Mouse (Mus musculus) hindbrain, embryonic 12.5 days (tissue): ENCODE results near the gene Mnat1. TPM values are rescaled to one million over a fixed set of nuclear protein-coding genes. Genes with fewer than 3 reads are reported as not detected.

Source experiments
- ATAC-seq: fragments of 200-750 bp; cut with Nextera tagmentation; 2 replicates; pipeline ENCODE4 v1.8.0; 2017; ENCODE audit warnings: moderate TSS enrichment; ENCODE audit not compliant: low FRiP score
- H3K27ac ChIP-seq: fragments of 300-500 bp; sonication (generic); 2 replicates; pipeline ENCODE4 v1.5.1; 2016; ENCODE audit warnings: mild to moderate bottlenecking
- H3K27me3 ChIP-seq: fragments of 300-500 bp; sonication (generic); 2 replicates; pipeline ENCODE4 v1.6.1; 2016; ENCODE audit warnings: mild to moderate bottlenecking
- H3K36me3 ChIP-seq: fragments of 300-500 bp; sonication (generic); 2 replicates; pipeline ENCODE4 v1.6.1; 2016; ENCODE audit warnings: mild to moderate bottlenecking
- H3K4me1 ChIP-seq: fragments of 300-500 bp; sonication (generic); 2 replicates; pipeline ENCODE4 v1.6.1; 2016
- H3K4me2 ChIP-seq: fragments of 300-500 bp; sonication (generic); replicated peaks from 2 replicates; pipeline ENCODE4 v1.6.1; 2016; ENCODE audit warnings: mild to moderate bottlenecking
- H3K4me3 ChIP-seq: fragments of 300-500 bp; sonication (generic); 2 replicates; pipeline ENCODE4 v1.5.1; 2016; ENCODE audit warnings: mild to moderate bottlenecking
- H3K9ac ChIP-seq: fragments of 300-500 bp; sonication (generic); 2 replicates; pipeline ENCODE4 v1.6.1; 2016; ENCODE audit warnings: mild to moderate bottlenecking, moderate library complexity
- H3K9me3 ChIP-seq: fragments of 300-500 bp; sonication (generic); replicated peaks from 2 replicates; pipeline ENCODE4 v1.6.1; 2016; ENCODE audit warnings: mild to moderate bottlenecking
- WGBS: fragments of 180-500 bp; shearing (Covaris S2); methylation state at CpG from one replicate; pipeline ENCODE4 v1.1.7; 2016; 5-methylcytosine and 5-hydroxymethylcytosine counted together
- polyA plus RNA-seq: library from polyadenylated mRNA; unstranded; fragments of >200 nt; fragmentation: Nextera tagmentation; extraction: Ambion mirVana; gene quantifications from 2 replicates; pipeline ENCODE4 v1.2.1, GENCODE M21; 2016

The Mnat1 gene
- polyA plus RNA-seq, 1 experiment from 2014 or later: 26.4 TPM

GRCm38 (mm10) chr12:73162408-73163181, 39.1 kb downstream of the Mnat1 start:
- 74% methylated on average over 13 of the region's 13 CpGs for WGBS
- no peaks in the 10 kb centered on the region for H3K36me3 ChIP-seq
- H3K27ac ChIP-seq: no peak overlapping the region
- peaks cover 5% of the 10 kb centered on the region; the same call in 1 of the 2 replicates for H3K9me3 ChIP-seq
- H3K27me3 ChIP-seq: no peaks in the 10 kb centered on the region
- no peaks in the 10 kb centered on the region for H3K4me1 ChIP-seq
- no peak overlapping the region for H3K4me3 ChIP-seq
- no peak overlapping the region for H3K4me2 ChIP-seq
- ATAC-seq: no peak
- H3K9ac ChIP-seq: no peak overlapping the region

GRCm38 (mm10) chr12:73170794-73171193, 47.3 kb downstream of the Mnat1 start:
- no peak overlapping the region for H3K4me2 ChIP-seq
- no peak overlapping the region for H3K4me3 ChIP-seq
- no peaks in the 10 kb centered on the region for H3K27me3 ChIP-seq
- WGBS: 89% methylated on average over 6 of the region's 6 CpGs
- no peak overlapping the region for H3K9ac ChIP-seq
- H3K36me3 ChIP-seq: peaks cover 9% of the 10 kb centered on the region
- H3K4me1 ChIP-seq: no peaks in the 10 kb centered on the region
- ATAC-seq: no peak
- peaks cover 3% of the 10 kb centered on the region; the same call in 1 of the 2 replicates for H3K9me3 ChIP-seq
- H3K27ac ChIP-seq: no peak overlapping the region

GRCm38 (mm10) chr12:73183896-73184295, 60.4 kb downstream of the Mnat1 start:
- Histone ChIP-seq H3K27ac (no peak overlapping the region), H3K4me2 (no peak overlapping the region), H3K9ac (no peak overlapping the region), H3K36me3 (peaks cover 7% of the 10 kb centered on the region; the same call in 1 of the 2 replicates), H3K4me3 (no peak overlapping the region), H3K4me1 (no peaks in the 10 kb centered on the region), H3K27me3 (no peaks in the 10 kb centered on the region), H3K9me3 (no peaks in the 10 kb centered on the region)
- 61% methylated on average over 8 of the region's 8 CpGs for WGBS
- no peak for ATAC-seq

- no peaks in the 10 kb centered on the region for H3K9me3 ChIP-seq
- H3K9ac ChIP-seq: no peak overlapping the region
- H3K4me3 ChIP-seq: no peak overlapping the region
- no peak for ATAC-seq
- H3K27me3 ChIP-seq: no peaks in the 10 kb centered on the region
- no peaks in the 10 kb centered on the region for H3K4me1 ChIP-seq
- WGBS: 90% methylated on average over 6 of the region's 6 CpGs
- H3K27ac ChIP-seq: no peak overlapping the region
- H3K36me3 ChIP-seq: no peaks in the 10 kb centered on the region
- H3K4me2 ChIP-seq: no peak overlapping the region
Observed at GRCm38 (mm10) chr12:73197363-73197762, 73.8 kb downstream of the Mnat1 start.

GRCm38 (mm10) chr12:73198451-73198850, 74.9 kb downstream of the Mnat1 start:
- Histone ChIP-seq H3K4me2 (no peak overlapping the region), H3K27ac (no peak overlapping the region), H3K27me3 (no peaks in the 10 kb centered on the region), H3K4me1 (no peaks in the 10 kb centered on the region), H3K9ac (no peak overlapping the region), H3K4me3 (no peak overlapping the region), H3K9me3 (no peaks in the 10 kb centered on the region), H3K36me3 (no peaks in the 10 kb centered on the region)
- 86% methylated on average over 1 of the region's 1 CpGs for WGBS
- ATAC-seq: no peak

- no peak overlapping the region for H3K4me3 ChIP-seq
- 55% methylated on average over 7 of the region's 7 CpGs for WGBS
- no peak overlapping the region for H3K4me2 ChIP-seq
- no peak overlapping the region for H3K9ac ChIP-seq
- no peak overlapping the region for H3K27ac ChIP-seq
- no peaks in the 10 kb centered on the region for H3K27me3 ChIP-seq
- no peak for ATAC-seq
- H3K36me3 ChIP-seq: no peaks in the 10 kb centered on the region
- H3K9me3 ChIP-seq: no peaks in the 10 kb centered on the region
- no peaks in the 10 kb centered on the region for H3K4me1 ChIP-seq
Observed at GRCm38 (mm10) chr12:73199375-73199774, 75.9 kb downstream of the Mnat1 start.

- Histone ChIP-seq H3K27ac (no peak overlapping the region), H3K4me1 (no peaks in the 10 kb centered on the region), H3K9me3 (no peaks in the 10 kb centered on the region), H3K4me3 (no peak overlapping the region), H3K27me3 (no peaks in the 10 kb centered on the region), H3K4me2 (no peak overlapping the region), H3K9ac (no peak overlapping the region), H3K36me3 (no peaks in the 10 kb centered on the region)
- WGBS: 42% methylated on average over 3 of the region's 3 CpGs
- no peak for ATAC-seq
Observed at GRCm38 (mm10) chr12:73201587-73201986, 78.1 kb downstream of the Mnat1 start.

GRCm38 (mm10) chr12:73205710-73206649, 82.5 kb downstream of the Mnat1 start:
- ATAC-seq: no peak
- H3K27ac ChIP-seq: no peak overlapping the region
- H3K4me1 ChIP-seq: no peaks in the 10 kb centered on the region
- H3K9me3 ChIP-seq: no peaks in the 10 kb centered on the region
- H3K36me3 ChIP-seq: no peaks in the 10 kb centered on the region
- 84% methylated on average over 11 of the region's 11 CpGs for WGBS
- no peak overlapping the region for H3K9ac ChIP-seq
- H3K4me3 ChIP-seq: no peak overlapping the region
- H3K27me3 ChIP-seq: no peaks in the 10 kb centered on the region
- H3K4me2 ChIP-seq: no peak overlapping the region

- Histone ChIP-seq H3K27me3 (no peaks in the 10 kb centered on the region), H3K9me3 (no peaks in the 10 kb centered on the region), H3K36me3 (no peaks in the 10 kb centered on the region), H3K27ac (no peak overlapping the region), H3K4me2 (no peak overlapping the region), H3K9ac (no peak overlapping the region), H3K4me1 (no peaks in the 10 kb centered on the region), H3K4me3 (no peak overlapping the region)
- no peak for ATAC-seq
- 81% methylated on average over 4 of the region's 4 CpGs for WGBS
Observed at GRCm38 (mm10) chr12:73207008-73207407, 83.5 kb downstream of the Mnat1 start.

GRCm38 (mm10) chr12:73207461-73207860, 83.9 kb downstream of the Mnat1 start:
- no peaks in the 10 kb centered on the region for H3K4me1 ChIP-seq
- H3K36me3 ChIP-seq: no peaks in the 10 kb centered on the region
- H3K9me3 ChIP-seq: no peaks in the 10 kb centered on the region
- 73% methylated on average over 1 of the region's 1 CpGs for WGBS
- no peaks in the 10 kb centered on the region for H3K27me3 ChIP-seq
- no peak overlapping the region for H3K4me2 ChIP-seq
- H3K4me3 ChIP-seq: no peak overlapping the region
- ATAC-seq: no peak
- no peak overlapping the region for H3K27ac ChIP-seq
- H3K9ac ChIP-seq: no peak overlapping the region

GRCm38 (mm10) chr12:73208518-73208917, 85.0 kb downstream of the Mnat1 start:
- Histone ChIP-seq H3K27me3 (no peaks in the 10 kb centered on the region), H3K27ac (no peak overlapping the region), H3K36me3 (no peaks in the 10 kb centered on the region), H3K9me3 (no peaks in the 10 kb centered on the region), H3K4me1 (no peaks in the 10 kb centered on the region), H3K4me2 (no peak overlapping the region), H3K4me3 (no peak overlapping the region), H3K9ac (no peak overlapping the region)
- WGBS: 95% methylated on average over 4 of the region's 4 CpGs
- ATAC-seq: no peak

GRCm38 (mm10) chr12:73209117-73209516, 85.6 kb downstream of the Mnat1 start:
- Histone ChIP-seq H3K4me1 (no peaks in the 10 kb centered on the region), H3K27ac (no peak overlapping the region), H3K27me3 (no peaks in the 10 kb centered on the region), H3K4me2 (no peak overlapping the region), H3K4me3 (no peak overlapping the region), H3K36me3 (no peaks in the 10 kb centered on the region), H3K9me3 (no peaks in the 10 kb centered on the region), H3K9ac (no peak overlapping the region)
- WGBS: 79% methylated on average over 1 of the region's 1 CpGs
- no peak for ATAC-seq
